Mouse (Mus musculus) intestine, embryonic 16.5 days (tissue): Measurements from ENCODE around the gene Fam234b. TPM values are rescaled to one million over a fixed set of nuclear protein-coding genes. Genes with fewer than 3 reads are reported as not detected.

Experiments used
- ATAC-seq: fragments of 200-750 bp; cut with Nextera tagmentation; 2 replicates; pipeline ENCODE4 v1.8.0; 2017; ENCODE audit warnings: moderate TSS enrichment, moderate library complexity
- H3K27ac ChIP-seq: fragments of 300-500 bp; sonication (generic); 2 replicates; pipeline ENCODE4 v1.5.1; 2014; ENCODE audit warnings: mild to moderate bottlenecking, low read length
- H3K27me3 ChIP-seq: fragments of 300-500 bp; sonication (generic); replicated peaks from 2 replicates; pipeline ENCODE4 v1.6.1; 2014; ENCODE audit warnings: low read length, control low read depth, mixed read lengths; ENCODE audit not compliant: control insufficient read depth, insufficient read depth
- H3K36me3 ChIP-seq: fragments of 300-500 bp; sonication (generic); 2 replicates; pipeline ENCODE4 v1.6.1; 2014; ENCODE audit warnings: low read length, control low read depth; ENCODE audit not compliant: control insufficient read depth, insufficient read depth
- H3K4me1 ChIP-seq: fragments of 300-500 bp; sonication (generic); 2 replicates; pipeline ENCODE4 v1.6.1; 2014; ENCODE audit warnings: low read length, control low read depth, mixed read lengths; ENCODE audit not compliant: control insufficient read depth, insufficient read depth
- H3K4me2 ChIP-seq: fragments of 300-500 bp; sonication (generic); 2 replicates; pipeline ENCODE4 v1.6.1; 2014; ENCODE audit warnings: low read depth, low read length, control low read depth
- H3K4me3 ChIP-seq: fragments of 300-500 bp; sonication (generic); 2 replicates; pipeline ENCODE4 v1.5.1; 2014; ENCODE audit warnings: mild to moderate bottlenecking, low read length
- H3K9ac ChIP-seq: fragments of 300-500 bp; sonication (generic); 2 replicates; pipeline ENCODE4 v1.6.1; 2014; ENCODE audit warnings: low read depth, low read length
- H3K9me3 ChIP-seq: fragments of 300-500 bp; sonication (generic); 2 replicates; pipeline ENCODE4 v1.6.1; 2016; ENCODE audit warnings: low read length, control low read depth; ENCODE audit not compliant: control insufficient read depth
- WGBS: fragments of 180-500 bp; shearing (Covaris S2); extraction: QIAGEN DNeasy Blood & Tissue Kit; methylation state at CpG from one replicate; pipeline ENCODE4 v1.1.7; 2014; 5-methylcytosine and 5-hydroxymethylcytosine counted together
- polyA plus RNA-seq: library from polyadenylated mRNA; unstranded; fragments of >200 nt; fragmentation: Nextera tagmentation; extraction: Ambion mirVana; gene quantifications from 2 replicates; pipeline ENCODE4 v1.2.1, GENCODE M21; 2015

Fam234b gene
- polyA plus RNA-seq, 1 experiment from 2014 or later = 36.9 TPM

DNA sequence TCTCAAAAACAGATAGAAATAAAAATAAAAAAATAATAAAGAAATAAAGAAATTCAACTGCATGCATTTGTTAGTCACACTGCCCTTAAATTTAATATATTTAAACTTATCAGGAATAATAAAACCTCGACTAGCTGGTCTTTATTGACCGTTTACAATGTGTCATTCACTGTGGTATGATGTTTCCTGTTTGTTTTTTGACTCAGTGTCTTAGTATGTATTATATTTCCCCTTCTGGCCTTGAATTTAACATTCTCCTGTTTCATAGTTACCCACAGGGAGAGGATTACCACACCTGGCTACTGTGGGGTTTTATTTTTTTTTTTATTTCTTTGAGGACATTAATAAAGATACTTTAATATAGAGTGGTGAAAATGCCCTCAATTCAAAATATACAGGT is 64.8 kb downstream of the Fam234b start:
- Histone ChIP-seq H3K27me3 (no peaks in the 10 kb centered on the region), H3K4me2 (no peak overlapping the region), H3K4me3 (no peak overlapping the region), H3K36me3 (no peaks in the 10 kb centered on the region), H3K9ac (no peak overlapping the region), H3K27ac (no peak overlapping the region), H3K9me3 (peaks cover 6% of the 10 kb centered on the region; the same call in 1 of the 2 replicates), H3K4me1 (no peaks in the 10 kb centered on the region)
- ATAC-seq = no peak
- 54% methylated on average over 2 of the region's 2 CpGs for WGBS

DNA sequence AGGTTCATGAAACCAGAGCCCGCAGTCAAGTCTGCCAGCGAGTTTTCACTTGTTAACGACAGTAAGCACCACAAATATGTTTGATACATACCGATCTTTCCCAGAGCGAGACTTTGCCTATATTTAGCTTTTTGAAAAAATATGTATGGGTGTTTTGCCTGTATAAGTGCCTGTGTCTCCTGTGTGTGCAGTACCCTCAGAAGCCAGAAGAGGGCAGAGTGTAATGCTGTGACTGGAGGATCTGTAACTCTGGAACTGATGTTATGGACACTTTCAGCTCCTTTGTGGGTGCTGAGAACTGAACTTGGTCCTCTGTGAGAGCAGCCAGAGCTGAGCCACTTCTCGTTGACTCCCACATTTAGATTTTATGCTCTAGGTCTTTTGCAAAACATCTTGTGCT is 66.4 kb downstream of the Fam234b start:
- ATAC-seq = no peak
- Histone ChIP-seq H3K4me3 (no peak overlapping the region), H3K4me2 (no peak overlapping the region), H3K9me3 (peaks cover 6% of the 10 kb centered on the region; the same call in 1 of the 2 replicates), H3K4me1 (no peaks in the 10 kb centered on the region), H3K27me3 (no peaks in the 10 kb centered on the region), H3K9ac (no peak overlapping the region), H3K27ac (no peak overlapping the region), H3K36me3 (no peaks in the 10 kb centered on the region)
- WGBS = 95% methylated on average over 6 of the region's 6 CpGs

DNA sequence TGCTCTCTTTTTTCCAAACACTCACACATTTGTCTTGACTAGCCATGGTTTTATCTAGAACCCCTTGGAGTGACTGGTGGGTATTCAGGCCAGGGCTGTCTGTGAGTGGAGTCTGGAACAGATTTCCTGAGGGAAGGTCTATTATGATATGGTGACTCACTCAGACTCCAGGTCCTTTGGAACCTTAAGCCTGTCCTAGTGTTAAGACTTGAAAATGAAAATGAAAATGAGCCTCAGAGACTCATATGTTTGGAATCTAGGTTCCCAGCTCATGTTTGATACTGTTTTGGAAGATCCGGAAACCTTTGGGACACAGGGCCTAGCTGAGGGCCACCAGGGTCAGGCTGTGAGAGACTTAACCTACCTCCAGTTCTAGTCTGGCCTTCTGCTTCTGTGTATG is 68.3 kb downstream of the Fam234b start:
- peaks cover 6% of the 10 kb centered on the region; the same call in 1 of the 2 replicates for H3K9me3 ChIP-seq
- no peaks in the 10 kb centered on the region for H3K27me3 ChIP-seq
- no peak for ATAC-seq
- no peaks in the 10 kb centered on the region for H3K36me3 ChIP-seq
- 97% methylated on average over 1 of the region's 1 CpGs for WGBS
- no peak overlapping the region for H3K4me3 ChIP-seq
- no peak overlapping the region for H3K27ac ChIP-seq
- H3K4me2 ChIP-seq = no peak overlapping the region
- H3K9ac ChIP-seq = no peak overlapping the region
- no peaks in the 10 kb centered on the region for H3K4me1 ChIP-seq

DNA sequence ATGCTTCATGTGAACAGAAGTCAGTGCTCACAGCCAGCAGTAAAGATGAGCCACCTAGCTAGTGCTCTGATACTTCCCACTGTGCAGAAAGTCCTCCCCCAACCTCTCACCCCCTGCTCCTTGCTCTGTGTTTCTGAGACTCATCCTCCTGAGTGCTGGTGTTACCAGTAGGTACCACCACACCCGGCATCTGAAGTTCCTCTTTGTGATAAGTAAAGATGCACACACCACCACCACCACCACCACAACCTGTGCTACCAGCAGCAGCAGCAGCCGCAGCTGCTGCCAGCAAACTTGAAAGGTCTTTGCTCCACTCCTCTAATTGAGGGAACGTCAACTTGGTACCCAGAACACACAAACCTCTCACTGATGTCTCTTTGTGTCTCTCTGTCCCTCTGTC is 69.4 kb downstream of the Fam234b start:
- no peak overlapping the region for H3K27ac ChIP-seq
- no peak overlapping the region for H3K4me3 ChIP-seq
- H3K36me3 ChIP-seq = no peaks in the 10 kb centered on the region
- ATAC-seq = no peak
- peaks cover 6% of the 10 kb centered on the region; the same call in 1 of the 2 replicates for H3K9me3 ChIP-seq
- no peaks in the 10 kb centered on the region for H3K27me3 ChIP-seq
- WGBS = 64% methylated on average over 3 of the region's 3 CpGs
- H3K4me1 ChIP-seq = peaks cover 3% of the 10 kb centered on the region; the same call in 1 of the 2 replicates
- no peak overlapping the region for H3K4me2 ChIP-seq
- H3K9ac ChIP-seq = no peak overlapping the region

DNA sequence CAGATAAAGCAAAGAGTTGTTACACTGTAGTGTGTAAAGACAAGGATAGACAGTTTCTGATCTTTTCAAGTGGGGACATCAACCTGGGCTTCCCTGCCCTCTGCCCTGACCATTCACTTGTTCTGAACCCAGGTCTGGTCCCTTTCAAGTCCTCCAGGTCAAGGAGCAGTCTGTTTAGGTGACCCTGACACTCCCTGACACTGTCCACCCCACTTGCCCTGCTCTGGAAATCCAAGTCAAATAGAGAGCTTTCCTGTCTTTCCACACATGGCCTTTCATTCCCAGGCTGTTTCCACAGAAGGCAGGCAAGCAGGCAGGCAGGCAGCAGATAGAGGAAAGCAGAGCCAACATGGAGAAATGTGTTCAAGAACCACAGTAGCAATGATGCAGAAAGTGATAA is 70.6 kb downstream of the Fam234b start:
- Histone ChIP-seq H3K4me3 (no peak overlapping the region), H3K4me1 (peaks cover 3% of the 10 kb centered on the region; the same call in 1 of the 2 replicates), H3K27me3 (no peaks in the 10 kb centered on the region), H3K9ac (no peak overlapping the region), H3K36me3 (no peaks in the 10 kb centered on the region), H3K27ac (no peak overlapping the region), H3K9me3 (peaks cover 6% of the 10 kb centered on the region; the same call in 1 of the 2 replicates), H3K4me2 (no peak overlapping the region)
- ATAC-seq = no peak

DNA sequence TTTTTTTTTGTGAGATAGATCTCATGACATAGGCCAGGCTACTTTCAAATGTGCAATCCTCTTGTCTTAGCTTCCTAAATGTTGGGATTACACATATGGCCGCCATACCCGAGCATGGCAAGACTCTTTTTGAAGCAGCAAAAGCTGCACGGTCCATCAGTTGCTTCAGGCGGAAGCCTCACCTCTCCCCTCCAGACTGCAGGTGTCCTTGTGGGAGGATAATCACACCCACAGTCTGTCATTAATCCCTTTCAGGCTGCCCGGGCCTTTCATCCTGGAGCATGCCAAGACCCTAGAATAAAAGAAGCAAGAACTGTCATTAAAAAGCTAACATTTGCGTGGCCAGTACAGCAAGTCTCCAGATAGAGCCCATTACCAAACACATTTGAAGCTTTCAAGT is 71.8 kb downstream of the Fam234b start:
- no peak for ATAC-seq

DNA sequence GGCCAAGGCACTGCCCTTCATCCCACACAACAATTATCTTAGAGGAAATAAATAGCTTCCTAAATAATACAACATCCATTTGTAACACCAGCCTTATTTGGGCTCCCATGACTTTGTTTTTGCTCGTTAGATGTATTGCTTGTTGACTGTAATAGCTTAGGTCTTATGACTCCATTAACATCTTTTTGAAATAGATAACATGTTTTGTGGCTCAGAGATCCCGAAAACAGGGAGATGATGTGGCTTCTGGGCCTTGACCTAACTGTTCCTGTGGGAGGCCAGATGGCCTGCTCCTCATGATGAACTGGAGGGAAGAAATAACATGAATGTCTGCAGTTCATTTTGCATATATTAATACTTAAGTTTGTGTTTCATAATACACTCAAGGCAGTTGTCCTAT is 74.0 kb downstream of the Fam234b start:
- 69% methylated on average over 2 of the region's 2 CpGs for WGBS

More for the DNA sequence above, 71.8 kb downstream of the Fam234b start:
- peaks cover 3% of the 10 kb centered on the region; the same call in 1 of the 2 replicates for H3K4me1 ChIP-seq
- H3K4me2 ChIP-seq = no peak overlapping the region
- no peaks in the 10 kb centered on the region for H3K36me3 ChIP-seq
- H3K4me3 ChIP-seq = no peak overlapping the region
- 58% methylated on average over 6 of the region's 6 CpGs for WGBS
- no peak overlapping the region for H3K9ac ChIP-seq
- H3K27me3 ChIP-seq = no peaks in the 10 kb centered on the region
- H3K27ac ChIP-seq = no peak overlapping the region
- no peaks in the 10 kb centered on the region for H3K9me3 ChIP-seq

DNA sequence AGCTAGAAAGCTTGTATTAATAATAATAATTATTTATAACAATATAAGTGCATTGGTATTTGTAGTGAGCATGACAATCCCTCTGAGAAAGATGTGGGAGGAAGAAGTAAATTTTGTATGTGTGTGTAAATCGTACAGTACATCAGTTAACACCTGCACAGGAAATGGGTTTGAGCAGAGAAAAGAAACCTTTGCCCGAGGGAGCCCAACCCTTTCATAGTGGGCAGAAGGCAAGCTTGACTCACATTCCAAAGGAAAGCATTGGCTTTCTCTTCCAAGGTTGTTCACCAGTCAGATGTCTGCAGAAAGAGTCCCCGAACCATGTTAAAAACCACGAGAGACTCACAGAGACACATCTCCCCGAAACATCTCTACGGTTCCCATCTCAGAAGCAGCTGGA is 75.3 kb downstream of the Fam234b start:
- no peak overlapping the region for H3K4me2 ChIP-seq
- H3K9me3 ChIP-seq = no peaks in the 10 kb centered on the region
- H3K9ac ChIP-seq = no peak overlapping the region
- no peak overlapping the region for H3K27ac ChIP-seq
- 83% methylated on average over 6 of the region's 6 CpGs for WGBS
- peaks cover 3% of the 10 kb centered on the region; the same call in 1 of the 2 replicates for H3K4me1 ChIP-seq
- H3K4me3 ChIP-seq = no peak overlapping the region
- no peaks in the 10 kb centered on the region for H3K27me3 ChIP-seq
- ATAC-seq = peak; percentile 43; the same call in 1 of the 2 replicates
- no peaks in the 10 kb centered on the region for H3K36me3 ChIP-seq

More for the DNA sequence above, 74.0 kb downstream of the Fam234b start:
- no peak for ATAC-seq
- Histone ChIP-seq H3K27ac (no peak overlapping the region), H3K36me3 (no peaks in the 10 kb centered on the region), H3K9me3 (no peaks in the 10 kb centered on the region), H3K4me1 (peaks cover 3% of the 10 kb centered on the region; the same call in 1 of the 2 replicates), H3K4me2 (no peak overlapping the region), H3K27me3 (no peaks in the 10 kb centered on the region), H3K4me3 (no peak overlapping the region), H3K9ac (no peak overlapping the region)

DNA sequence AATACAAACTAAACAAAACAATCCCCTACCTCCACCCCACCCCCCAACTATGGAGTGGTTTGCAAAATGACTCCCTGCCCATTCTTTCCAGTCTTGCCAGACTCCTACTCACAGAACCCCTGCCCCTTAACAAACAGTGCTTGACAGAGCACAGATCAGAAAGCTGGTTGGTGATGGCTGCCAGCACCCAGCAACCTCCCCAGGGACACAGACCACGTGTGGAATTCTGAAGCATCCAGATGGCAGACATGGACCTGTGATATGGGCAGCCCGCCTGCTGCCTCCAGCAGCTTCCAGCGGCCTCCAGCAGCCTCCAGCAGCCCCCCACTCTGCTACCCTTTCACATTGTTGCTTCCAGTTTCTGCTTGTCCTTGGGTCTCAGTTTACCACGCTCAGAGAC is 77.5 kb downstream of the Fam234b start:
- Histone ChIP-seq H3K36me3 (no peaks in the 10 kb centered on the region), H3K4me1 (peaks cover 4% of the 10 kb centered on the region; the same call in 1 of the 2 replicates), H3K9me3 (no peaks in the 10 kb centered on the region), H3K4me3 (no peak overlapping the region), H3K27ac (no peak overlapping the region), H3K9ac (no peak overlapping the region), H3K27me3 (no peaks in the 10 kb centered on the region), H3K4me2 (no peak overlapping the region)
- ATAC-seq = no peak
- WGBS = 63% methylated on average over 4 of the region's 4 CpGs
